20 mouse cellular contexts compared by ENCODE assay signal in the genomic region with DNA sequence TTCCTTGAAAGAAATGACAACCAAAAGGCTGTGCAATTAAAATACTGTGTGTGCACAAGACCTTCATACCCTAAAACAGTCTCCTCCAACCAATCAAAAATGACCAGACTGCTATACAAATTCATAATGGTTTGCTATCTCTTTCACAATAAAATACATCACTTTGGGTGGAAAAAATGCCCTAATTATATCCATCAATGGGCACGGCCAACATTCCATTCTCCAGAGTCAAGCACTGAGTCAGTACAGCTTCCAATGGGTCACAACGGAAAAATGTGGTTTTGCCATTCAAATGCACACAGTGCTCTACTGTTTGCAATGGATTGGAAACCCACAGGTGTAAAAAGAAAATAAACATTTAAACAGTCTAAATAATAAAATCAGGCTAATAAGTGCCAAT. TPM values are rescaled to one million over a fixed set of nuclear protein-coding genes. Genes with fewer than 3 reads are reported as not detected.
DNase-seq lines count a peak whose midpoint lies in the region; ATAC-seq and TF ChIP-seq lines count a peak whose summit lies in the region.
"Had no signal": no experiment of that assay in that cellular context is flagged by ENCODE, and none has a peak within 500 bp of the region (broad histone marks: within the 10 kb centered on the region; RNA-seq: fewer than 3 reads in every experiment).

No protein-coding gene starts in this region.

- no peak for ATAC-seq in heart, embryonic 15.5 days (replicated peaks; ENCODE audit: insufficient number of reproducible peaks, insufficient read depth, low FRiP score, low read depth)
- no peak for ATAC-seq in megakaryocyte, adult 5-6 weeks (ENCODE audit: poor library complexity, severe bottlenecking)
- ATAC-seq in stomach, postnatal 0 days (ENCODE audit: low FRiP score, low TSS enrichment), result no peak
- ATAC-seq: hindbrain, embryonic 16.5 days; midbrain, embryonic 15.5 days had no signal

- H3K27ac ChIP-seq in heart, embryonic 15.5 days, result no peak overlapping the region
- peak overlapping the region; percentile 67 for H3K27ac ChIP-seq in stomach, postnatal 0 days (replicated peaks)
- H3K27ac ChIP-seq: embryonic facial prominence, embryonic 12.5 days; forebrain, embryonic 12.5 days; limb, embryonic 13.5 days; midbrain, embryonic 15.5 days had no signal

- H3K4me1 ChIP-seq in heart, embryonic 15.5 days (replicated peaks), result peaks cover 15% of the 10 kb centered on the region
- H3K4me1 ChIP-seq in megakaryocyte, embryonic 14.5 days, result peaks cover 58% of the 10 kb centered on the region
- H3K4me1 ChIP-seq in stomach, postnatal 0 days (replicated peaks; ENCODE audit: control insufficient read depth, insufficient read depth), result no peaks in the 10 kb centered on the region

- WGBS in heart, embryonic 15.5 days, result 60% methylated on average over 2 of the region's 2 CpGs
- 41% methylated on average over 2 of the region's 2 CpGs for WGBS in stomach, postnatal 0 days

- DNase-seq in heart, adult 9 months (ENCODE audit: low spot score in 2 of 2), result no peak
- DNase-seq in induced T-regulatory cell, adult 2 months (ENCODE audit: low read depth), result peak; percentile 24
- no peak for DNase-seq in stomach, postnatal 0 days (ENCODE audit: low spot score)
- DNase-seq in left cerebral cortex, postnatal 4 days, result no peak
- DNase-seq in layer of hippocampus, adult 9-10 months (ENCODE audit: low spot score), result no peak
- DNase-seq: cerebellum, adult 11 months; cerebellum, postnatal 36 days; gastrocnemius, postnatal 25 days; heart, postnatal 14 days; kidney, adult 8-10 months; right cerebral cortex, postnatal 25 days; thymus, adult 18-20 months had no signal

- peak overlapping the region; percentile 55; the same call in 1 of the 2 replicates for H3K4me2 ChIP-seq in heart, embryonic 15.5 days
- no peak overlapping the region; the same call in 1 of the 2 replicates for H3K4me2 ChIP-seq in stomach, postnatal 0 days (replicated peaks; ENCODE audit: low read depth)
- H3K4me2 ChIP-seq: embryonic facial prominence, embryonic 12.5 days; midbrain, embryonic 15.5 days had no signal

- H3K36me3 ChIP-seq in heart, embryonic 15.5 days, result peaks cover 12% of the 10 kb centered on the region
- peaks cover 26% of the 10 kb centered on the region for H3K36me3 ChIP-seq in megakaryocyte, embryonic 14.5 days (replicated peaks; ENCODE audit: low read length)
- H3K36me3 ChIP-seq in stomach, postnatal 0 days (ENCODE audit: control insufficient read depth, insufficient read depth, low read length), result no peaks in the 10 kb centered on the region
- H3K36me3 ChIP-seq: midbrain, embryonic 15.5 days had no signal

- H3K9ac ChIP-seq in heart, embryonic 15.5 days, result no peak overlapping the region
- H3K9ac ChIP-seq in stomach, postnatal 0 days (ENCODE audit: low read length), result no peak overlapping the region
- H3K9ac ChIP-seq: embryonic facial prominence, embryonic 12.5 days; forebrain, embryonic 12.5 days; midbrain, embryonic 15.5 days had no signal

- H3K4me3 ChIP-seq in heart, embryonic 15.5 days, result no peak overlapping the region
- H3K4me3 ChIP-seq in megakaryocyte, embryonic 14.5 days (replicated peaks), result peak overlapping the region; percentile 56
- no peak overlapping the region for H3K4me3 ChIP-seq in stomach, postnatal 0 days (ENCODE audit: low read depth, low read length)
- H3K4me3 ChIP-seq: embryonic facial prominence, embryonic 12.5 days; midbrain, embryonic 15.5 days had no signal

- no peaks in the 10 kb centered on the region for H3K27me3 ChIP-seq in heart, embryonic 15.5 days
- H3K27me3 ChIP-seq in megakaryocyte, embryonic 14.5 days (replicated peaks), result no peaks in the 10 kb centered on the region
- no peaks in the 10 kb centered on the region for H3K27me3 ChIP-seq in stomach, postnatal 0 days (ENCODE audit: control insufficient read depth, insufficient read depth, low read length)
- H3K27me3 ChIP-seq: embryonic facial prominence, embryonic 12.5 days; forebrain, embryonic 12.5 days; limb, embryonic 13.5 days; midbrain, embryonic 15.5 days had no signal

- no peak for TF ChIP-seq CTCF in stomach, postnatal 0 days (IDR thresholded peaks at IDR 0.05; ENCODE audit: low read depth)

- no peaks in the 10 kb centered on the region for H3K9me3 ChIP-seq in heart, embryonic 15.5 days (replicated peaks)
- no peaks in the 10 kb centered on the region for H3K9me3 ChIP-seq in megakaryocyte, embryonic 14.5 days
- no peaks in the 10 kb centered on the region for H3K9me3 ChIP-seq in stomach, postnatal 0 days (ENCODE audit: control insufficient read depth, low read length)
- H3K9me3 ChIP-seq: embryonic facial prominence, embryonic 12.5 days; forebrain, embryonic 12.5 days; limb, embryonic 13.5 days; midbrain, embryonic 15.5 days had no signal

- no peak for TF ChIP-seq EP300 in stomach, postnatal 0 days (optimal IDR thresholded peaks at IDR 0.05)

- intact Hi-C loops in left cerebral cortex, postnatal 4 days (cut with DNase I), result no loop called here

RNA-seq across cellular contexts. Expression of a gene that starts 3.1 kb away (rescaled TPM):
- 46.6 and 48.6 TPM in 2 replicates for polyA plus RNA-seq in heart, embryonic 15.5 days (2015; fragmentation: Nextera tagmentation; extraction: Ambion mirVana)
- 0.47 and 0.89 TPM in 2 replicates for polyA plus RNA-seq in megakaryocyte, embryonic 14.5 days (2012; ENCODE audit: insufficient read depth, low replicate concordance)
- total RNA-seq in megakaryocyte, adult 5-6 weeks (2015), result 100 and 102 TPM in 2 replicates
- 73.3 and 81.7 TPM in 2 replicates for total RNA-seq in megakaryocyte, adult 5-6 weeks (2017)
- 13.3 and 15.7 TPM in 2 replicates for polyA plus RNA-seq in stomach, postnatal 0 days (2015; fragmentation: Nextera tagmentation; extraction: Ambion mirVana)
- 1 to 10 TPM; 5.3 to 5.5 TPM for total RNA-seq in left cerebral cortex, postnatal 4 days (2021)

RNA-seq across cellular contexts. Expression of a gene that starts 25.4 kb away (rescaled TPM):
- 2.0 and 3.1 TPM in 2 replicates for polyA plus RNA-seq in heart, embryonic 15.5 days (2015; fragmentation: Nextera tagmentation; extraction: Ambion mirVana)
- polyA plus RNA-seq in megakaryocyte, embryonic 14.5 days (2012; ENCODE audit: insufficient read depth, low replicate concordance), result not detected in 2 replicates
- total RNA-seq in megakaryocyte, adult 5-6 weeks (2015), result 2.2 and 2.7 TPM in 2 replicates
- total RNA-seq in megakaryocyte, adult 5-6 weeks (2017), result 3.4 and 5.8 TPM in 2 replicates
- 2.2 and 2.8 TPM in 2 replicates for polyA plus RNA-seq in stomach, postnatal 0 days (2015; fragmentation: Nextera tagmentation; extraction: Ambion mirVana)
- total RNA-seq in left cerebral cortex, postnatal 4 days (2021), result 10 to 100 TPM; 10.1 to 10.3 TPM
